In genomic region chr7:142394261-142395190, GRCm38 (mm10) we compare ENCODE assay signal across 16 mouse cellular contexts. TPM values are rescaled to one million over a fixed set of nuclear protein-coding genes. Genes with fewer than 3 reads are reported as not detected.
DNase-seq lines count a peak whose midpoint lies in the region; ATAC-seq and TF ChIP-seq lines count a peak whose summit lies in the region.
"Had no signal": no experiment of that assay in that cellular context is flagged by ENCODE, and none has a peak within 500 bp of the region (broad histone marks: within the 10 kb centered on the region; RNA-seq: fewer than 3 reads in every experiment).

No protein-coding gene starts in this region.

- no peaks in the 10 kb centered on the region for H3K4me1 ChIP-seq in heart, embryonic 16.5 days (ENCODE audit: control insufficient read depth, insufficient read depth, low read length)
- peaks cover 5% of the 10 kb centered on the region for H3K4me1 ChIP-seq in heart, embryonic 11.5 days (ENCODE audit: control insufficient read depth, insufficient read depth, low read length)
- peaks cover 89% of the 10 kb centered on the region for H3K4me1 ChIP-seq in bone marrow macrophage, adult 2 months (ENCODE audit: control insufficient read depth, insufficient read depth, low read length)
- H3K4me1 ChIP-seq: embryonic facial prominence, embryonic 15.5 days; limb, embryonic 13.5 days; neural tube, embryonic 12.5 days had no signal

- no peak for TF ChIP-seq POLR2A in bone marrow macrophage, adult 2 months (IDR thresholded peaks at IDR 0.05; ENCODE audit: borderline replicate concordance, low read depth, low read length)

- intact Hi-C loops in left cerebral cortex, postnatal 36 days (cut with DNase I), result no loop called here

- H3K4me3 ChIP-seq in heart, embryonic 16.5 days (ENCODE audit: low read length), result no peak overlapping the region
- no peak overlapping the region for H3K4me3 ChIP-seq in heart, embryonic 11.5 days (ENCODE audit: low read depth, low read length)
- no peak overlapping the region for H3K4me3 ChIP-seq in bone marrow macrophage, adult 2 months (ENCODE audit: insufficient read depth, low read length)
- H3K4me3 ChIP-seq in macrophage (ENCODE audit: inconsistent target), result no peak overlapping the region
- H3K4me3 ChIP-seq: embryonic facial prominence, embryonic 15.5 days; layer of hippocampus, adult 2 months; limb, embryonic 13.5 days; neural tube, embryonic 12.5 days had no signal

- H3K9ac ChIP-seq in heart, embryonic 16.5 days (ENCODE audit: low read length), result no peak overlapping the region
- no peak overlapping the region for H3K9ac ChIP-seq in heart, embryonic 11.5 days (ENCODE audit: low read depth, low read length)
- H3K9ac ChIP-seq: embryonic facial prominence, embryonic 15.5 days; limb, embryonic 13.5 days; neural tube, embryonic 12.5 days had no signal

- DNase-seq in 416B (ENCODE audit: low read depth), result peak; percentile 78
- DNase-seq in left cerebral cortex, postnatal 36 days (ENCODE audit: low spot score in 2 of 2), result no peak
- DNase-seq in adrenal gland, adult 18-20 months (ENCODE audit: low spot score in 2 of 2), result no peak
- DNase-seq in adrenal gland, adult 2 months, result no peak
- DNase-seq: cerebellum, adult 9-10 months; retina, postnatal 1 day had no signal

- H3K36me3 ChIP-seq in heart, embryonic 16.5 days (ENCODE audit: control insufficient read depth, insufficient read depth), result no peaks in the 10 kb centered on the region
- H3K36me3 ChIP-seq in heart, embryonic 11.5 days (ENCODE audit: control insufficient read depth, insufficient read depth, low read length), result no peaks in the 10 kb centered on the region
- no peaks in the 10 kb centered on the region for H3K36me3 ChIP-seq in macrophage (ENCODE audit: inconsistent target)
- H3K36me3 ChIP-seq: embryonic facial prominence, embryonic 15.5 days; limb, embryonic 13.5 days; neural tube, embryonic 12.5 days had no signal

- H3K27ac ChIP-seq in heart, embryonic 16.5 days (ENCODE audit: low read length), result peak overlapping the region; percentile 25
- no peak overlapping the region for H3K27ac ChIP-seq in heart, embryonic 11.5 days (ENCODE audit: low read depth, low read length)
- H3K27ac ChIP-seq in bone marrow macrophage, adult 2 months (ENCODE audit: insufficient read depth, low read depth, low read length), result peak overlapping the region; percentile 98
- H3K27ac ChIP-seq in macrophage, result peak overlapping the region; percentile 100
- H3K27ac ChIP-seq: embryonic facial prominence, embryonic 15.5 days; layer of hippocampus, adult 2 months; limb, embryonic 13.5 days; neural tube, embryonic 12.5 days had no signal

- WGBS in heart, embryonic 16.5 days, result 62% methylated on average over 6 of the region's 6 CpGs
- WGBS in heart, embryonic 11.5 days (ENCODE audit: insufficient replicate concordance), result 69% methylated on average over 6 of the region's 6 CpGs
- WGBS in macrophage (ENCODE audit: missing documents), result 42% methylated on average over 6 of the region's 6 CpGs

- no peaks in the 10 kb centered on the region for H3K9me3 ChIP-seq in heart, embryonic 16.5 days (replicated peaks; ENCODE audit: control insufficient read depth, low read length)
- no peaks in the 10 kb centered on the region for H3K9me3 ChIP-seq in heart, embryonic 11.5 days (replicated peaks; ENCODE audit: control insufficient read depth, low read length)
- H3K9me3 ChIP-seq: embryonic facial prominence, embryonic 15.5 days; limb, embryonic 13.5 days; neural tube, embryonic 12.5 days had no signal

- H3K4me2 ChIP-seq in heart, embryonic 16.5 days (ENCODE audit: low read depth, low read length), result no peak overlapping the region
- H3K4me2 ChIP-seq in heart, embryonic 11.5 days, result no peak overlapping the region
- H3K4me2 ChIP-seq: embryonic facial prominence, embryonic 15.5 days; limb, embryonic 13.5 days; neural tube, embryonic 12.5 days had no signal

- no peak for ATAC-seq in heart, embryonic 16.5 days (replicated peaks; ENCODE audit: extremely low read depth, insufficient read depth, low FRiP score)
- ATAC-seq in heart, embryonic 11.5 days (replicated peaks; ENCODE audit: insufficient number of reproducible peaks, low FRiP score, low TSS enrichment), result no peak
- ATAC-seq: inflammation-experienced regulatory T-cells, adult 6 months had no signal

- peaks cover 68% of the 10 kb centered on the region for H3K79me2 ChIP-seq in macrophage (ENCODE audit: inconsistent target)

- no peak for TF ChIP-seq CTCF in bone marrow macrophage, adult 2 months (IDR thresholded peaks at IDR 0.05; ENCODE audit: low read depth, low read length)

- H3K27me3 ChIP-seq in heart, embryonic 16.5 days (ENCODE audit: control insufficient read depth, insufficient read depth, low read length), result no peaks in the 10 kb centered on the region
- H3K27me3 ChIP-seq in heart, embryonic 11.5 days (ENCODE audit: control insufficient read depth, insufficient read depth, low read length), result no peaks in the 10 kb centered on the region
- H3K27me3 ChIP-seq: embryonic facial prominence, embryonic 15.5 days; limb, embryonic 13.5 days; neural tube, embryonic 12.5 days had no signal

RNA-seq across cellular contexts. Expression of gene Ctsd, which starts 6.7 kb away (rescaled TPM):
- polyA plus RNA-seq in heart, embryonic 16.5 days (2015; fragmentation: Nextera tagmentation; extraction: Ambion mirVana), result 470 and 482 TPM in 2 replicates
- 378 and 446 TPM in 2 replicates for polyA plus RNA-seq in heart, embryonic 11.5 days (2014; fragmentation: Nextera tagmentation; extraction: Ambion mirVana)
- 2,800 and 3,060 TPM in 2 replicates for polyA plus RNA-seq in bone marrow macrophage, adult 2 months (2012; ENCODE audit: insufficient read depth, insufficient read length, missing spikeins)
- total RNA-seq in macrophage (2018; cell fraction: chromatin; rRNA removed), result 1,000 to 10,000 TPM in 10 of 26 experiments, 100 to 1,000 TPM in 16; 173 to 1,536 (median 811) TPM
- over 10,000 TPM in 18 of 26 experiments, 1,000 to 10,000 TPM in 8; 7,525 to 19,600 (median 11,156) TPM for total RNA-seq in macrophage (2018; cell fraction: cytosol; rRNA removed)
- total RNA-seq in macrophage (2018; cell fraction: nucleus; rRNA removed), result over 10,000 TPM in 1 of 26 experiments, 1,000 to 10,000 TPM in 25; 1,185 to 10,670 (median 7,045) TPM
- 15,815 to 17,787 TPM (median 16,857 TPM) in 3 replicates for polyA plus RNA-seq in macrophage (2018)
- total RNA-seq in left cerebral cortex, postnatal 36 days (2021), result 100 to 1,000 TPM; 297 to 348 TPM
- total RNA-seq in adrenal gland, adult 18-20 months (2021), result 1,000 to 10,000 TPM; 1,152 to 1,350 TPM
- total RNA-seq in adrenal gland, adult 2 months (2021), result 1,000 to 10,000 TPM in 1 of 2 experiments, 100 to 1,000 TPM in 1; 904 to 1,338 TPM
- polyA plus RNA-seq in adrenal gland, adult 2 months (2012; rRNA removed), result 889 and 996 TPM in 2 replicates

RNA-seq across cellular contexts. Expression of gene Gm49369, which starts 12.1 kb away (rescaled TPM):
- polyA plus RNA-seq in heart, embryonic 16.5 days (2015; fragmentation: Nextera tagmentation; extraction: Ambion mirVana), result not detected in 2 replicates
- 1.9 TPM in 1 of 2 replicates, not detected in the other for polyA plus RNA-seq in heart, embryonic 11.5 days (2014; fragmentation: Nextera tagmentation; extraction: Ambion mirVana)
- 1.1 TPM in 1 of 2 replicates, not detected in the other for polyA plus RNA-seq in bone marrow macrophage, adult 2 months (2012; ENCODE audit: insufficient read depth, insufficient read length, missing spikeins)
- 100 to 1,000 TPM in 23 of 26 experiments, 10 to 100 TPM in 3; 37.2 to 835 (median 160) TPM for total RNA-seq in macrophage (2018; cell fraction: chromatin; rRNA removed)
- 1,000 to 10,000 TPM in 19 of 26 experiments, 100 to 1,000 TPM in 4, 10 to 100 TPM in 3; 38.7 to 4,200 (median 1,875) TPM for total RNA-seq in macrophage (2018; cell fraction: cytosol; rRNA removed)
- total RNA-seq in macrophage (2018; cell fraction: nucleus; rRNA removed), result 1,000 to 10,000 TPM in 23 of 26 experiments, 100 to 1,000 TPM in 3; 416 to 4,630 (median 2,489) TPM
- polyA plus RNA-seq in macrophage (2018), result 9.6 to 6,145 TPM (median 21.2 TPM) in 3 replicates
- 1 to 10 TPM in 1 of 2 experiments, not detected in 1; 4.6 TPM for total RNA-seq in left cerebral cortex, postnatal 36 days (2021)
- total RNA-seq in adrenal gland, adult 18-20 months (2021), result 1 to 10 TPM; 3.1 to 9.4 TPM
- 1 to 10 TPM; 2.9 to 6.9 TPM for total RNA-seq in adrenal gland, adult 2 months (2021)
- not detected in 2 replicates for polyA plus RNA-seq in adrenal gland, adult 2 months (2012; rRNA removed)
- polyA plus RNA-seq: embryonic facial prominence, embryonic 15.5 days; limb, embryonic 13.5 days had no signal

RNA-seq across cellular contexts. Expression of gene Ifitm10, which starts 21.0 kb away (rescaled TPM):
- polyA plus RNA-seq in heart, embryonic 16.5 days (2015; fragmentation: Nextera tagmentation; extraction: Ambion mirVana), result 4.8 and 4.9 TPM in 2 replicates
- 7.6 and 8.3 TPM in 2 replicates for polyA plus RNA-seq in heart, embryonic 11.5 days (2014; fragmentation: Nextera tagmentation; extraction: Ambion mirVana)
- polyA plus RNA-seq in bone marrow macrophage, adult 2 months (2012; ENCODE audit: insufficient read depth, insufficient read length, missing spikeins), result 0.59 TPM in 1 of 2 replicates, not detected in the other
- total RNA-seq in macrophage (2018; cell fraction: chromatin; rRNA removed), result 10 to 100 TPM in 3 of 26 experiments, 1 to 10 TPM in 19, under 1 TPM in 1, not detected in 3; 0.98 to 27.8 (median 5.1) TPM
- total RNA-seq in macrophage (2018; cell fraction: cytosol; rRNA removed), result under 1 TPM in 22 of 26 experiments, not detected in 4; 0.15 to 0.51 (median 0.27) TPM
- total RNA-seq in macrophage (2018; cell fraction: nucleus; rRNA removed), result 1 to 10 TPM in 13 of 26 experiments, under 1 TPM in 3, not detected in 10; 0.36 to 7.0 (median 1.5) TPM
- not detected in 3 replicates for polyA plus RNA-seq in macrophage (2018)
- 10 to 100 TPM; 30.8 to 33.4 TPM for total RNA-seq in left cerebral cortex, postnatal 36 days (2021)
- 1 to 10 TPM; 2.1 to 3.1 TPM for total RNA-seq in adrenal gland, adult 18-20 months (2021)
- 1 to 10 TPM; 3.0 to 5.8 TPM for total RNA-seq in adrenal gland, adult 2 months (2021)
- 12.0 and 15.2 TPM in 2 replicates for polyA plus RNA-seq in adrenal gland, adult 2 months (2012; rRNA removed)

RNA-seq across cellular contexts. Expression of gene Syt8, which starts 40.1 kb away (rescaled TPM):
- 0.17 and 0.32 TPM in 2 replicates for polyA plus RNA-seq in heart, embryonic 16.5 days (2015; fragmentation: Nextera tagmentation; extraction: Ambion mirVana)
- polyA plus RNA-seq in heart, embryonic 11.5 days (2014; fragmentation: Nextera tagmentation; extraction: Ambion mirVana), result 0.26 and 0.31 TPM in 2 replicates
- 5.6 TPM in 2 replicates for polyA plus RNA-seq in bone marrow macrophage, adult 2 months (2012; ENCODE audit: insufficient read depth, insufficient read length, missing spikeins)
- 100 to 1,000 TPM in 25 of 26 experiments, 10 to 100 TPM in 1; 60.8 to 211 (median 144) TPM for total RNA-seq in macrophage (2018; cell fraction: chromatin; rRNA removed)
- total RNA-seq in macrophage (2018; cell fraction: cytosol; rRNA removed), result 1 to 10 TPM in 19 of 26 experiments, under 1 TPM in 7; 0.41 to 8.6 (median 1.5) TPM
- total RNA-seq in macrophage (2018; cell fraction: nucleus; rRNA removed), result 100 to 1,000 TPM in 6 of 26 experiments, 10 to 100 TPM in 20; 48.3 to 120 (median 78.4) TPM
- polyA plus RNA-seq in macrophage (2018), result 3.2 to 10.3 TPM (median 4.8 TPM) in 3 replicates
- total RNA-seq in left cerebral cortex, postnatal 36 days (2021), result not detected
- not detected for total RNA-seq in adrenal gland, adult 18-20 months (2021)
- total RNA-seq in adrenal gland, adult 2 months (2021), result not detected
- polyA plus RNA-seq in adrenal gland, adult 2 months (2012; rRNA removed), result 0.16 and 0.20 TPM in 2 replicates
- total RNA-seq: adrenal gland, postnatal 4 days; layer of hippocampus, adult 2 months had no signal
- polyA plus RNA-seq: inflammation-experienced regulatory T-cells, adult 6 months had no signal

RNA-seq across cellular contexts. Expression of gene Tnni2, which starts 47.1 kb away (rescaled TPM):
- polyA plus RNA-seq in heart, embryonic 16.5 days (2015; fragmentation: Nextera tagmentation; extraction: Ambion mirVana), result 14.1 and 27.0 TPM in 2 replicates
- 46.1 and 51.6 TPM in 2 replicates for polyA plus RNA-seq in heart, embryonic 11.5 days (2014; fragmentation: Nextera tagmentation; extraction: Ambion mirVana)
- 10.2 and 13.8 TPM in 2 replicates for polyA plus RNA-seq in bone marrow macrophage, adult 2 months (2012; ENCODE audit: insufficient read depth, insufficient read length, missing spikeins)
- total RNA-seq in macrophage (2018; cell fraction: chromatin; rRNA removed), result 10 to 100 TPM in 24 of 26 experiments, 1 to 10 TPM in 2; 3.2 to 37.4 (median 23.0) TPM
- total RNA-seq in macrophage (2018; cell fraction: cytosol; rRNA removed), result 10 to 100 TPM in 15 of 26 experiments, 1 to 10 TPM in 11; 6.3 to 23.8 (median 11.0) TPM
- 10 to 100 TPM in 19 of 26 experiments, 1 to 10 TPM in 7; 5.5 to 26.3 (median 13.7) TPM for total RNA-seq in macrophage (2018; cell fraction: nucleus; rRNA removed)
- 13.4 to 20.6 TPM (median 18.0 TPM) in 3 replicates for polyA plus RNA-seq in macrophage (2018)
- total RNA-seq in left cerebral cortex, postnatal 36 days (2021), result under 1 TPM in 1 of 2 experiments, not detected in 1; 0.69 TPM
- 10 to 100 TPM in 1 of 2 experiments, under 1 TPM in 1; 0.83 to 10.2 TPM for total RNA-seq in adrenal gland, adult 18-20 months (2021)
- total RNA-seq in adrenal gland, adult 2 months (2021), result under 1 TPM; 0.62 to 0.63 TPM
- polyA plus RNA-seq in adrenal gland, adult 2 months (2012; rRNA removed), result 0.15 TPM in 1 of 2 replicates, not detected in the other
- total RNA-seq: layer of hippocampus, adult 2 months had no signal
- polyA plus RNA-seq: inflammation-experienced regulatory T-cells, adult 6 months had no signal
